Mouse (Mus musculus) kidney, postnatal 0 days (tissue): ENCODE measurements around the gene Prkaca. TPM values are rescaled to one million over a fixed set of nuclear protein-coding genes. Genes with fewer than 3 reads are reported as not detected.

Experiments used
- ATAC-seq: fragments of 200-750 bp; cut with Nextera tagmentation; replicated peaks from 2 replicates; pipeline ENCODE4 v1.8.0; 2017; ENCODE audit warnings: low read depth, moderate number of reproducible peaks, moderate TSS enrichment, moderate library complexity; ENCODE audit not compliant: low FRiP score
- DNase-seq: peaks from one replicate; pipeline ENCODE4 v3.0.0-alpha.2; 2016; ENCODE audit warnings: low spot score
- H3K27ac ChIP-seq: fragments of 300-500 bp; sonication (generic); 2 replicates; pipeline ENCODE4 v1.5.1; 2014; ENCODE audit warnings: mild to moderate bottlenecking
- H3K27me3 ChIP-seq: fragments of 300-500 bp; sonication (generic); 2 replicates; pipeline ENCODE4 v1.6.1; 2014; ENCODE audit warnings: low read length, mixed read lengths; ENCODE audit not compliant: insufficient read depth
- H3K36me3 ChIP-seq: fragments of 300-500 bp; sonication (generic); 2 replicates; pipeline ENCODE4 v1.6.1; 2014; ENCODE audit warnings: low read length, mixed read lengths; ENCODE audit not compliant: insufficient read depth
- H3K4me1 ChIP-seq: fragments of 300-500 bp; sonication (generic); replicated peaks from 2 replicates; pipeline ENCODE4 v1.6.1; 2014; ENCODE audit warnings: antibody characterized with exemption, low read length, mixed read lengths; ENCODE audit not compliant: insufficient read depth
- H3K4me2 ChIP-seq: fragments of 300-500 bp; sonication (generic); 2 replicates; pipeline ENCODE4 v1.6.1; 2014; ENCODE audit warnings: mild to moderate bottlenecking, low read length, moderate library complexity, mixed read lengths
- H3K4me3 ChIP-seq: fragments of 300-500 bp; sonication (generic); replicated peaks from 2 replicates; pipeline ENCODE4 v1.5.1; 2014; ENCODE audit warnings: low read depth, low read length
- H3K9ac ChIP-seq: fragments of 300-500 bp; sonication (generic); 2 replicates; pipeline ENCODE4 v1.6.1; 2014; ENCODE audit warnings: low read depth, low read length
- H3K9me3 ChIP-seq: fragments of 300-500 bp; sonication (generic); replicated peaks from 2 replicates; pipeline ENCODE4 v1.6.1; 2016; ENCODE audit warnings: low read length, inconsistent platforms, mixed read lengths
- CTCF ChIP-seq: IDR thresholded peaks from 2 replicates; pipeline ENCODE4 v1.5.1; 2016; ENCODE audit warnings: antibody characterized with exemption, low read depth, mild to moderate bottlenecking, moderate library complexity
- WGBS: fragments of 180-500 bp; shearing (Covaris S2); extraction: QIAGEN DNeasy Blood & Tissue Kit; methylation state at CpG from one replicate; pipeline ENCODE4 v1.1.7; 2014; 5-methylcytosine and 5-hydroxymethylcytosine counted together
- polyA plus RNA-seq: library from polyadenylated mRNA; unstranded; fragments of >200 nt; fragmentation: Nextera tagmentation; extraction: Ambion mirVana; gene quantifications from 2 replicates; pipeline ENCODE4 v1.2.1, GENCODE M21; 2015

Gene Prkaca
- polyA plus RNA-seq, 1 experiment from 2014 or later: 104 TPM

GRCm38 (mm10) chr8:83937645-83938044, 35.1 kb upstream of the Prkaca start:
- ATAC-seq (no peak), DNase-seq (no peak)
- Histone ChIP-seq H3K9ac (no peak overlapping the region), H3K4me3 (no peak overlapping the region), H3K27me3 (no peaks in the 10 kb centered on the region), H3K27ac (no peak overlapping the region), H3K36me3 (peaks cover 57% of the 10 kb centered on the region), H3K4me2 (no peak overlapping the region), H3K4me1 (no peaks in the 10 kb centered on the region), H3K9me3 (no peaks in the 10 kb centered on the region)
- TF ChIP-seq CTCF: no peak
- 86% methylated on average over 7 of the region's 7 CpGs for WGBS

- H3K4me1 ChIP-seq: no peaks in the 10 kb centered on the region
- H3K27ac ChIP-seq: no peak overlapping the region
- WGBS: 93% methylated on average over 15 of the region's 15 CpGs
- H3K4me3 ChIP-seq: no peak overlapping the region
- H3K9me3 ChIP-seq: no peaks in the 10 kb centered on the region
- no peaks in the 10 kb centered on the region for H3K27me3 ChIP-seq
- peaks cover 53% of the 10 kb centered on the region for H3K36me3 ChIP-seq
- ATAC-seq: no peak; the same call in 1 of the 2 replicates
- no peak overlapping the region for H3K4me2 ChIP-seq
- no peak for TF ChIP-seq CTCF
- H3K9ac ChIP-seq: no peak overlapping the region
- DNase-seq: no peak
These were observed 34.5 kb upstream of the Prkaca start for GRCm38 (mm10) chr8:83938330-83938729.

- DNase-seq (no peak), ATAC-seq (no peak)
- no peak overlapping the region for H3K4me3 ChIP-seq
- peaks cover 28% of the 10 kb centered on the region for H3K36me3 ChIP-seq
- H3K27me3 ChIP-seq: no peaks in the 10 kb centered on the region
- H3K9ac ChIP-seq: no peak overlapping the region
- no peak overlapping the region for H3K27ac ChIP-seq
- H3K4me2 ChIP-seq: no peak overlapping the region
- no peaks in the 10 kb centered on the region for H3K4me1 ChIP-seq
- no peak for TF ChIP-seq CTCF
- H3K9me3 ChIP-seq: no peaks in the 10 kb centered on the region
- 68% methylated on average over 6 of the region's 6 CpGs for WGBS
These were observed 31.6 kb upstream of the Prkaca start for GRCm38 (mm10) chr8:83941066-83941677.

GRCm38 (mm10) chr8:83942446-83942845, 30.3 kb upstream of the Prkaca start:
- H3K9ac ChIP-seq: no peak overlapping the region
- H3K9me3 ChIP-seq: no peaks in the 10 kb centered on the region
- WGBS: 78% methylated on average over 1 of the region's 1 CpGs
- H3K27ac ChIP-seq: no peak overlapping the region
- ATAC-seq (no peak), DNase-seq (no peak)
- no peaks in the 10 kb centered on the region for H3K4me1 ChIP-seq
- H3K4me3 ChIP-seq: no peak overlapping the region
- no peak for TF ChIP-seq CTCF
- H3K27me3 ChIP-seq: no peaks in the 10 kb centered on the region
- no peak overlapping the region for H3K4me2 ChIP-seq
- H3K36me3 ChIP-seq: peaks cover 17% of the 10 kb centered on the region

DNA sequence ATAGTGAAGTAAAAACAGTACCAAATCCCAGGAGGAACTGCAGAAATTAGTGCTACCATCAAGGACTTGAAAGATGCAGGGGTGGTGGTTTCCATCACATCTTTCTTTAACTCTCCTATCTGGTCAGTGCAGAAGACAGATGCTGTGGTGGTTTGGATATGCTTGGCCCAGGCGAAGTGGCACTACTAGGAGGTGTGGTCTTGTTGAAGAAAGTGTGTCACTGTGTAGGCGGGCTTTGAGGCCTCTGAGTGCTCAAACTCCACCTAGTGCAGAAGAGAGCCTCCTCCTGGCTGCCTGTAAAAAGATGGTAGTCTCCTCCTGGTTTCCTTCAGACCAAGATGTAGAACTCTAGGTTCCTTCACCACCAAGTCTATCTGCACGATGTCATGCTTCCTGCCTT, 27.3 kb upstream of the Prkaca start:
- Histone ChIP-seq H3K4me1 (no peaks in the 10 kb centered on the region), H3K27ac (no peak overlapping the region), H3K9ac (no peak overlapping the region), H3K4me3 (no peak overlapping the region), H3K36me3 (no peaks in the 10 kb centered on the region), H3K9me3 (no peaks in the 10 kb centered on the region), H3K4me2 (no peak overlapping the region), H3K27me3 (no peaks in the 10 kb centered on the region)
- no peak for TF ChIP-seq CTCF
- ATAC-seq (no peak), DNase-seq (no peak)
- WGBS: 77% methylated on average over 3 of the region's 3 CpGs

GRCm38 (mm10) chr8:83954749-83955105, 18.1 kb upstream of the Prkaca start:
- peak overlapping the region; percentile 32 for H3K4me3 ChIP-seq
- peak overlapping the region; percentile 41; the same call in 1 of the 2 replicates for H3K9ac ChIP-seq
- ATAC-seq (no peak), DNase-seq (no peak)
- peak overlapping the region; percentile 51 for H3K4me2 ChIP-seq
- peak overlapping the region; percentile 54; the same call in 1 of the 2 replicates for H3K27ac ChIP-seq
- H3K4me1 ChIP-seq: peaks cover 6% of the 10 kb centered on the region; the same call in 1 of the 2 replicates
- 2% methylated on average over 14 of the region's 14 CpGs for WGBS
- no peak for TF ChIP-seq CTCF
- no peaks in the 10 kb centered on the region for H3K27me3 ChIP-seq
- H3K9me3 ChIP-seq: no peaks in the 10 kb centered on the region
- no peaks in the 10 kb centered on the region for H3K36me3 ChIP-seq
